Mouse (Mus musculus): Measurements from ENCODE around the gene Pla2g12a. TPM values are rescaled to one million over a fixed set of nuclear protein-coding genes. Genes with fewer than 3 reads are reported as not detected.

Gene Pla2g12a
- 10 to 100 TPM; 17.6 to 17.9 TPM for total RNA-seq (2021)
- long read RNA-seq, experiment 1, transcript Pla2g12a-201 (4 exons, 1,561 nt), result major isoform, 22 of 25 reads
- long read RNA-seq, experiment 1, partial matches to known transcripts, result 2 of 25 reads
- long read RNA-seq, experiment 1, other reads (novel, unspliced or antisense), result 1 of 25 reads
- long read RNA-seq, experiment 2, transcript Pla2g12a-201 (4 exons, 1,561 nt), result major isoform, 18 of 22 reads
- long read RNA-seq, experiment 2, partial matches to known transcripts, result 3 of 22 reads
- long read RNA-seq, experiment 2, other reads (novel, unspliced or antisense), result 0 of 22 reads

DNA sequence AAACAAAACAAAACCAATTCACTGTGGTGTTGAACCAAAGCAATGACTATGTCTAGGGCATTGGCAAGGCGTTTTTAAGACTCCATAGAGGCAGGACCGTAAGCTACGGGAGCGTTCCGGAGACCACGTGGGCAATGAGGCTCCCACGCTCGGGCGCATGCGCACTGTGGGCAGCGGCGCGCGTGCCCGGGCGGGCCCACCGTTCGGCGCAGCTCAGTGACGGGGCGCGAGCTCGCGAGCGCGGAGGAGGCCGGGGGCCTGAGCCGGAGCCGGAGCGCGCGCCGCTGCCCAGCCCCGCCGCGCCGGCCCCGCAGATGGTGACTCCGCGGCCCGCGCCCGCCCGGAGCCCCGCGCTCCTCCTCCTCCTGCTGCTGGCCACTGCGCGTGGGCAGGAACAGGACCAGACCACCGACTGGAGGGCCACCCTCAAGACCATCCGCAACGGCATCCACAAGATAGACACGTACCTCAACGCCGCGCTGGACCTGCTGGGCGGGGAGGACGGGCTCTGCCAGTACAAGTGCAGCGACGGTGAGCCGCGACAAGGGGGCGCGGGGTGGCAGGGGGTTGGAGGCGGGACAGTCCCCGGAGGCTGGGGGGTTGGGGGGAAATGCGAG is at the start of gene Pla2g12a:
TSS of gene Pla2g12a (plus strand) at position 202 of the 617 bp plus-strand sequence.
- peak; percentile 94 to 97 for DNase-seq (ENCODE audit: extremely low spot score in 1 of 2, low spot score in 2 of 2)
- TF ChIP-seq CTCF (IDR thresholded peaks at IDR 0.05), result peak; percentile 2

DNA sequence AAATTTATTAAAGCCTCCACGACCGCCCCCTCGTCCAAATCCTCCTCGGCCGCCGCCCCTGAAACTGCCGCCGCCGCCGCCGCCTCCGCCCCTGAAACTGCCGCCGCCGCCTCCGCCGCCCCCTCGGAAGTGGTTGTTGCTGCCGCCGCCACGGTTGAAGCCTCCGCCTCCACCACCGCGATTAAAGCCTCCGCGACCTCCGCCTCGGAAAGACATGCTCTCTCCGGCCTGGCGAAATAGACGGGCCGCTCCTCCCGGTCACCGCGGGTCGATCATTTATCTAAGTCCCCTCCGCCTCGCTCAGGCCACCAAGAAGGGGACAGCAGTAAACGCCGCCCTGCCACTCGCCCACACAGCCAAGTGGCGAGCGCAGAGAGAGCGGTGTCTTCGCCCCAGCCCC is 47.8 kb upstream of the Pla2g12a start:
- no peak for TF ChIP-seq CTCF (IDR thresholded peaks at IDR 0.05)
- Histone ChIP-seq H3K4me3 (peak overlapping the region; percentile 98), H3K27ac (peak overlapping the region; percentile 90)
- DNase-seq (ENCODE audit: extremely low spot score in 1 of 2, low spot score in 2 of 2), result peak in 1 of 2 experiments; percentile 42
- intact Hi-C loops (cut with DNase I), result loop anchor here (1.0 to 2.0 kb wide), 2 partner anchors 48 to 230 kb away; partner anchors contain the start of genes Pla2g12a and Sec24b

More for the DNA sequence above, at the start of gene Pla2g12a:
- peak within 1 kb of the TSS; percentile 87 for H3K27ac ChIP-seq
- intact Hi-C loops (cut with DNase I), result loop anchor here (1.0 to 5.0 kb wide), 2 partner anchors 47 to 184 kb away; partner anchors contain the start of genes Gar1 and Sec24b
- H3K4me3 ChIP-seq, result peak within 1 kb of the TSS; percentile 82

DNA sequence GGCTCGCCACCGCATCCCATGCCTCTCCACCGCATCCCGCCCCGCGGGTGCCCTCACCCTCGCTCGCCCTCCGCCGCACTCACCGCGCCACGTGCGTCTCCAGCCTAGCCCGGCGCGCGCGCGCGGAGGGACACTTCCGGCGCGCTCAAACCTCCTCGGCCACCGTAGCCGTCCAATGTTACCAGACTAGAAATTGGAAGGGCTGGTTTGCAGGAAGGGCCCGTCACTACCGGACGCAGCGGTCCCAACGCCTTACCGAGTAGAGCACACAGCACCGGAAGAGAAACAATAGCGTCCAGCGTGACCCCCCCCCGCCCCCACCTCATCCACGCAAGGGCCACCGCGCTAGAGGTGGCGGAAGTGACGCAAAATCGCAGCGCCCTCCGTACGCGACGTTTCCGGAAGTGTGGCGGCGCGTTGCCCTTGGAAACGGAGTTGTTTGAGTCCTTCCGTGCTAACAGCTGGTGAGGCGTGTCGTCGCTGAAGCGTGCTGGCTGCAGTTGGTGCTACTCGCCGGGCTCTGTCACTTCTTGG is 47.3 kb upstream of the Pla2g12a start, which contains the start of gene Gar1:
TSS of gene Gar1 (minus strand) at position 362 of the 534 bp plus-strand sequence.
- peak within 1 kb of the TSS; percentile 90 for H3K27ac ChIP-seq
- intact Hi-C loops (cut with DNase I), result loop anchor here (1.0 to 2.0 kb wide), 2 partner anchors 47 to 230 kb away; partner anchors contain the start of genes Pla2g12a and Sec24b
- TF ChIP-seq CTCF (IDR thresholded peaks at IDR 0.05), result no peak
- DNase-seq (ENCODE audit: extremely low spot score in 1 of 2, low spot score in 2 of 2), result peak; percentile 96
- peak within 1 kb of the TSS; percentile 98 for H3K4me3 ChIP-seq

DNA sequence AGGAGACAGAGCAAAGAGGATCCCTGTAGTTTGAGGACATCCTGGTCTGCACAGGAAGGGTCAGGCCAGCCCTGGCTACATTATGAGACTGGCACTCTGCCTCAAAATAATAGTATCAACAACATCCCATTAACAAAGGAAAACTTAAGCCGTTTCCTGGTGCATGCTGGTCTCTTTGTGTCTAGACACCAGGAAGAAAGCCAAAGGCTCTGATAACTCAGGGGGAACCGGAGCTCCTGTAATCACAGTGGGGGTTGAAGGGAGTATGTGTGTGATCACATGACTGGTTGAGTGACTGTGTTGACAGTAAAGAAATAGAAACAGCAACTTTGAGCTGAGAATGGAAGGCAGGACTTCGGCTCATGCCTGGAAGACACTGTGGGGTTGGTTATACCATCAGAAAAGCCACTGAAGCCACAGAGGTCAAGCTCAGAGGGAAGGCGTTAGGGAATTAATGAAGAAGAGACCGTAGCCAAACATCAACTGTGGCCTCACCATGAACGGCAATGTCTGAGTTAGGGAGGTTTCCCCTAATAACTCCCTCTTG is 42.9 kb upstream of the Pla2g12a start, which contains the start of gene Cfi:
TSS of gene Cfi (plus strand) at position 497 of the 547 bp plus-strand sequence.
- no peak for TF ChIP-seq CTCF (IDR thresholded peaks at IDR 0.05)
- no peak for DNase-seq (ENCODE audit: extremely low spot score in 1 of 2, low spot score in 2 of 2)
- no peak within 1 kb of the TSS for H3K27ac ChIP-seq
- no peak within 1 kb of the TSS for H3K4me3 ChIP-seq
- intact Hi-C loops (cut with DNase I), result no loop called here

DNA sequence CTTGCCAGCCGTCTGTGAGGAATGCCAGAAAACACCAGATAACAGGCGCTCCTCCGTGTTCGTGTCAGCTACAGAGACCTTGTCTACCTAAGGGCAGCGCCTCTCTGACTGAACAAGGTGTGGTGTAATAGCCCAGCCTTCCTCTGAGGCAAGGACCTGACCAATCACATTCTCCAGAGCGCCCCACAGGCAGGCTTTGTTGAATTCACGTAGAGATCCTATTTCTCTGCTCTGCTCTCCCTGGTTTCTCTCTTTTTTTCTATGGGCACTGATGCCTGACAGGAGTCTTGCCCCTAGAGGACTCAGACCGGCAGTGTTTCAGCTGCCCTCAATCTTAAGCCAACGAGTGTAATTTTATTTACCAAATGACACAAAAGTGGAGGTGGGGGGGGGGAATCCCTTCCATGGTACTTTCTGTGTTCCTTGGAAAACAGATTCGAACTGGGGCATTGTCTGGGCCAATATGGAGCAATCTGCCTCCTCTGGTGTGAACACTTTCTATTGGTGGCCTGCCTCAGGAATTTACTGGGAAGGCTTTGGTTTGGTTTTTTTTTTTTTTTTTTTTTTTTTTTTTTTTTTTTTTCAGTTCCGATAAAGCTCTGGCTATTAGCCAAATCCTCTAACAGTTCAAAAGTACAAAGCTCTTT is 42.2 kb upstream of the Pla2g12a start:
- DNase-seq (ENCODE audit: extremely low spot score in 1 of 2, low spot score in 2 of 2), result no peak
- intact Hi-C loops (cut with DNase I), result no loop called here
- TF ChIP-seq CTCF (IDR thresholded peaks at IDR 0.05), result no peak
- Histone ChIP-seq H3K27ac (no peak overlapping the region), H3K4me3 (no peak overlapping the region)

DNA sequence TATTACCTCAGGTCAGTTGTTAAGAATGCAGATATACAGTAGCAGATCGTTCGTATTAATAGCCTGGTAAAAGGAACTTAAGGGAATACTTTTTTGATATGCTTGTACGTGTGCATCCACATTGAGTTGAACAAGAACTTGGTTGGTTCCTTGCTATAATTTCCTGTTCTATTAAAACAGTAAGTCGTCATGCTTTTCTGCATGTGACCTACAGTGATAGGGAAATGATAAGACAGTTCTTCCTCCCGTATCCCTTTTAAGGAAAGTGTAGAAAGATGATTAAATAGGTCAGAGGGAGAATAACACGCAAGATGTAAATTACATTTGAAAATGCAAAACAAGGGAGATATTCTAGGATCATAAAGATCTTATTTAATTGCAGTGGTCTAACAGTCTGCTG is 41.4 kb upstream of the Pla2g12a start:
- H3K4me3 ChIP-seq, result no peak overlapping the region
- TF ChIP-seq CTCF (IDR thresholded peaks at IDR 0.05), result no peak
- intact Hi-C loops (cut with DNase I), result no loop called here
- no peak for DNase-seq (ENCODE audit: extremely low spot score in 1 of 2, low spot score in 2 of 2)
- H3K27ac ChIP-seq, result no peak overlapping the region

DNA sequence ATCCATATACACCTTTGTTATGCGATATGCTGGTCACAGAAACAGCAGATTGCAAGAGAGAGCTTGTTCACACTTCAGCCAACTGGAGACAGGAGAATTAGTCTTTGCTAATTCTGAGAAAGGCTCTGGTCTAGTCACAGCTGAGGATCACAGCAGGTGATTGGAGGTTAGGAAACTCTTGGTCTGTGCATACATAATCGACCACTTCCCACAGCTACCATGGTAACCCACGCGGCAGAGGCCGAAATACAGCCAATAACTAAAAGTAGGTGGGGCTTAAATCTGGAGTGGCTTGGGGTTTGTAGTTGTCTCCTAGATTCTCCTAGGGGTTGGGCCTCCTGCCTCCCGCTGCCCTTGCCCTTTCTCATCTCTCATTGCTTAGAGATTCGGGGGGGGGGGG is 40.4 kb upstream of the Pla2g12a start:
- no peak for DNase-seq (ENCODE audit: extremely low spot score in 1 of 2, low spot score in 2 of 2)
- TF ChIP-seq CTCF (IDR thresholded peaks at IDR 0.05), result no peak
- Histone ChIP-seq H3K4me3 (no peak overlapping the region), H3K27ac (no peak overlapping the region)
- intact Hi-C loops (cut with DNase I), result no loop called here

DNA sequence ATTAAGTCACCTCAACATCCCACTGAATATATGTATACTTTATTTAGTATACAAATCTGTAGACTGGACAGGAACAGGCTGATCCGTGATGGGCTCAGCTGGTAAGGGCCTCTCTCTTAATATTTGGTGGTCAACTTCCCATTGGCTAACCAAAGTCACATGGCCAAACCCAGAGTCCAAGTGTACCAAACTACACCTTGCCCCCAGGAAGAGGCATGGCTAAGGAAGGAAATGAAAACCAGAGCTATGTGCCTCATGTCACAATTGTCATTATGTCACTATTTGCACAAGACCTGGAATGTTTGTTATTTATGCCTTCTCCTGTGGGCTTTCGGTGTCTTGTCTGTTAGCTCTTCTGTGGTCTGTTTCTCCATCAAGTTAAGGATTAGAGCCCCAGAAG is 32.5 kb upstream of the Pla2g12a start:
- intact Hi-C loops (cut with DNase I), result no loop called here
- no peak overlapping the region for H3K27ac ChIP-seq
- no peak for TF ChIP-seq CTCF (IDR thresholded peaks at IDR 0.05)
- H3K4me3 ChIP-seq, result no peak overlapping the region
- no peak for DNase-seq (ENCODE audit: extremely low spot score in 1 of 2, low spot score in 2 of 2)

DNA sequence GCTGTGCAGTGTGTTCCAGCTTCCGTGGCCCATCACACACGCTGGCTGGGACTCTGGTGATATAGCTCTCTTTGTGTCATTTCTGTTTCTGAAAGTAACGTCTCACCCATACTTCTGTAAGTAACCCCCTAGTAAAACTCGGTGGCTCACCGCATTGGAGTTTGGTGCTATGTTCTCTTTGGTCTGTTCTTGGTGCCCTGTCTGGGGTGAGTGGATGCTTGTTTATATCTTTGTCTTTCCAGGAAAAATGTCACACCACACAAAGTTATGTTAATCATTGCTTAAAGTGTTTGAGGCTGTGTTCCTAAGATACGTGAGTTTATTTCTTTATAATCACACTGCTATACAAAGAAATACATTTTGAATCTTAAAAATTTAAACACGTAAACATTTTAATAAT is 31.6 kb upstream of the Pla2g12a start:
- Histone ChIP-seq H3K4me3 (no peak overlapping the region), H3K27ac (no peak overlapping the region)
- no peak for TF ChIP-seq CTCF (IDR thresholded peaks at IDR 0.05)
- intact Hi-C loops (cut with DNase I), result no loop called here
- no peak for DNase-seq (ENCODE audit: extremely low spot score in 1 of 2, low spot score in 2 of 2)

DNA sequence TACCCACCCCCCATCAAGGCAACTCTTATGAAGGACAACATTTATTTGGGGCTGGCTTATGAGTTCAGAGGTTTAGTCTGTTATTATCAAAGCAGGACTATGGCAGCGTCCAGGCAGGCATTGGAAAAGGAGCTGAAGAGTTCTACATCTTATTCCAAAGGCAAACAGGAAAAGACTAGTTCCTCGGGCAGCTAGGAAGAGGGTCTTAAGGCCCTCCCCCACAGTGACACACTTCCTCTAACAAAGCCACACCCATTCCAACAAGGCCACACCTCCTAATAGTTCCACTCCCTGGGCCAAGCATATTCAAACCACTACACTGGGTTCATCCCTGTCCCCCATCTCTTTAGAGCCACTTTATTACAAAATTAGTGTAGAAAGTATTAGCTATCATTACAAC is 15.8 kb upstream of the Pla2g12a start:
- DNase-seq (ENCODE audit: extremely low spot score in 1 of 2, low spot score in 2 of 2), result no peak
- H3K27ac ChIP-seq, result no peak overlapping the region
- no peak for TF ChIP-seq CTCF (IDR thresholded peaks at IDR 0.05)
- no peak overlapping the region for H3K4me3 ChIP-seq
- intact Hi-C loops (cut with DNase I), result loop anchor here (5.0 kb wide), 1 partner anchor 215 kb away; no protein-coding TSS in a partner anchor

DNA sequence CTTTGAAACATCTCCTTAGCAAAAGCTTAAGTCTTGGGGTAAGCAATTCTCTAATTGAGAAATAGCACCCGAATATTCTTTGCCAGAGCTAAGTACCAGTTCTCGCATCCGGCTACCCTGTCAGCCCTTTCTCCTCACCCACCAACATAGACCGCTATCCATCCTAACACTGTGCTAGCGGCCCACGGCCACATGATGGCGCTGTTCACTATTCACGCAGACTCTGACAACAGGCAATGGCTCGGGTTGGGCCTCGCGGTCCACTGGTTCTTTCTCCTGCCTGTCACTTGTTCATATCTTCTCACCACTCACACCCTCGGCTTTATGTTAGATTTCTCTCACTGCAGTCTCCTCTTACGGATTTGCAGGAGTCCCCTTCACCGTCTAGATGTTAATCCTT is 14.7 kb upstream of the Pla2g12a start:
- DNase-seq (ENCODE audit: extremely low spot score in 1 of 2, low spot score in 2 of 2), result peak; percentile 15 to 18
- intact Hi-C loops (cut with DNase I), result loop anchor here (5.0 kb wide), 1 partner anchor 214 kb away; no protein-coding TSS in a partner anchor
- peak; percentile 58 for TF ChIP-seq CTCF (IDR thresholded peaks at IDR 0.05)
- no peak overlapping the region for H3K4me3 ChIP-seq
- no peak overlapping the region for H3K27ac ChIP-seq

Data from left cerebral cortex, adult 2 months (tissue).